Mouse (Mus musculus): Measurements from ENCODE around the gene Tex9.
"Not testable (repeated sequence)": the region's sequence is repeated elsewhere in the genome, so short reads cannot be mapped to it uniquely, and the experiment has no call there.

Gene Tex9

GRCm38 (mm10) chr9:72479276-72479675 lies 12.7 kb downstream of the Tex9 start:
- DNase-seq (ENCODE audit: low spot score in 2 of 2), result no peak

GRCm38 (mm10) chr9:72477306-72477705 lies 14.7 kb downstream of the Tex9 start:
- DNase-seq (ENCODE audit: low spot score in 2 of 2), result no peak

- DNase-seq (ENCODE audit: low spot score in 2 of 2), result peak; percentile 29 to 40
Measured at GRCm38 (mm10) chr9:72475511-72475910, 16.5 kb downstream of the Tex9 start.

- DNase-seq (ENCODE audit: low spot score in 2 of 2), result no peak
Measured at GRCm38 (mm10) chr9:72469851-72470250, 22.2 kb downstream of the Tex9 start.

- DNase-seq (ENCODE audit: low spot score in 2 of 2), result no peak
Measured at GRCm38 (mm10) chr9:72468616-72469015, 23.4 kb downstream of the Tex9 start.

GRCm38 (mm10) chr9:72467551-72468407 lies 24.2 kb downstream of the Tex9 start:
- DNase-seq (ENCODE audit: low spot score in 2 of 2), result no peak

- DNase-seq (ENCODE audit: low spot score in 2 of 2), result no peak
Measured at GRCm38 (mm10) chr9:72465754-72466181, 26.2 kb downstream of the Tex9 start.

- no peak for DNase-seq (ENCODE audit: low spot score in 2 of 2)
Measured at GRCm38 (mm10) chr9:72464806-72465205, 27.2 kb downstream of the Tex9 start.

- DNase-seq (ENCODE audit: low spot score in 2 of 2), result no peak
Measured at GRCm38 (mm10) chr9:72462427-72462826, 29.6 kb downstream of the Tex9 start.

- no peak for DNase-seq (ENCODE audit: low spot score in 2 of 2)
Measured at GRCm38 (mm10) chr9:72460767-72461166, 31.2 kb downstream of the Tex9 start.

- no peak for DNase-seq (ENCODE audit: low spot score in 2 of 2)
Measured at GRCm38 (mm10) chr9:72459703-72460102, 32.3 kb downstream of the Tex9 start.

- peak; percentile 55 to 59 for DNase-seq (ENCODE audit: low spot score in 2 of 2)
Measured at GRCm38 (mm10) chr9:72458233-72458632, 33.8 kb downstream of the Tex9 start.

GRCm38 (mm10) chr9:72456374-72456773 lies 35.6 kb downstream of the Tex9 start:
- DNase-seq (ENCODE audit: low spot score in 2 of 2), result no peak

- not testable (repeated sequence) for DNase-seq (ENCODE audit: low spot score in 2 of 2)
Measured at GRCm38 (mm10) chr9:72454281-72454680, 37.7 kb downstream of the Tex9 start.

- no peak for DNase-seq (ENCODE audit: low spot score in 2 of 2)
Measured at GRCm38 (mm10) chr9:72451111-72451510, 40.9 kb downstream of the Tex9 start.

- no peak for DNase-seq (ENCODE audit: low spot score in 2 of 2)
Measured at GRCm38 (mm10) chr9:72450363-72450762, 41.6 kb downstream of the Tex9 start.

- DNase-seq (ENCODE audit: low spot score in 2 of 2), result no peak
Measured at GRCm38 (mm10) chr9:72449841-72450240, 42.2 kb downstream of the Tex9 start.

GRCm38 (mm10) chr9:72449367-72449766 lies 42.6 kb downstream of the Tex9 start:
- DNase-seq (ENCODE audit: low spot score in 2 of 2), result no peak

- no peak for DNase-seq (ENCODE audit: low spot score in 2 of 2)
Measured at GRCm38 (mm10) chr9:72448026-72448425, 44.0 kb downstream of the Tex9 start.

- no peak for DNase-seq (ENCODE audit: low spot score in 2 of 2)
Measured at GRCm38 (mm10) chr9:72441927-72442715, 49.9 kb downstream of the Tex9 start.

- DNase-seq (ENCODE audit: low spot score in 2 of 2), result no peak
Measured at GRCm38 (mm10) chr9:72440948-72441926, 50.8 kb downstream of the Tex9 start.

- no peak for DNase-seq (ENCODE audit: low spot score in 2 of 2)
Measured at GRCm38 (mm10) chr9:72440358-72440757, 51.7 kb downstream of the Tex9 start.
